Comparison of ENCODE assay signal across 9 mouse cellular contexts in genomic region chr9:29409216-29409907, GRCm38 (mm10).
A peak's percentile ranks its signal among the peaks of the same experiment; 100 is the strongest.
DNase-seq lines count a peak whose midpoint lies in the region; ATAC-seq and TF ChIP-seq lines count a peak whose summit lies in the region.
"Had no signal": no experiment of that assay in that cellular context is flagged by ENCODE, and none has a peak within 500 bp of the region (broad histone marks: within the 10 kb centered on the region; RNA-seq: fewer than 3 reads in every experiment).

No protein-coding gene starts in this region.

- 55% methylated on average over 8 of the region's 8 CpGs for WGBS in kidney, embryonic 14.5 days
- WGBS in olfactory bulb, adult 2 months = 60% methylated on average over 8 of the region's 8 CpGs

- TF ChIP-seq CTCF in olfactory bulb, adult 2 months (IDR thresholded peaks at IDR 0.05; ENCODE audit: insufficient read depth, low read depth, low read length) = peak; percentile 78; the same call in 1 of the 2 replicates

- H3K4me2 ChIP-seq in kidney, embryonic 14.5 days (replicated peaks; ENCODE audit: low read depth, low read length) = no peak overlapping the region
- H3K4me2 ChIP-seq: embryonic facial prominence, embryonic 13.5 days had no signal

- intact Hi-C loops in left cerebral cortex, postnatal 4 days (cut with DNase I) = loop anchor here (2.0 kb wide), 1 partner anchor 237 kb away; no protein-coding TSS in a partner anchor

- no peak overlapping the region for H3K9ac ChIP-seq in kidney, embryonic 14.5 days (ENCODE audit: low read depth, low read length)
- no peak overlapping the region for H3K9ac ChIP-seq in ES-E14 (ENCODE audit: insufficient read depth, low read depth, low read length, poor library complexity, severe bottlenecking)
- H3K9ac ChIP-seq: embryonic facial prominence, embryonic 13.5 days had no signal

- H3K27ac ChIP-seq in kidney, embryonic 14.5 days (ENCODE audit: low read depth, low read length) = no peak overlapping the region
- H3K27ac ChIP-seq in ES-E14 (ENCODE audit: insufficient read depth, low read depth, low read length, poor library complexity, severe bottlenecking) = no peak overlapping the region
- H3K27ac ChIP-seq in olfactory bulb, adult 2 months (ENCODE audit: insufficient read depth, low read depth, low read length) = peak overlapping the region; percentile 19
- H3K27ac ChIP-seq: embryonic facial prominence, embryonic 13.5 days had no signal

- H3K9me3 ChIP-seq in kidney, embryonic 14.5 days (ENCODE audit: control insufficient read depth, low read length) = no peaks in the 10 kb centered on the region
- H3K9me3 ChIP-seq in ES-E14 (ENCODE audit: control insufficient read depth, insufficient read depth, low read depth, low read length) = no peaks in the 10 kb centered on the region
- H3K9me3 ChIP-seq: embryonic facial prominence, embryonic 13.5 days had no signal

- in situ Hi-C loops in ES-E14 (cut with MboI; ENCODE audit: low sequenced_read_pairs in 2 of 2, unreplicated experiment in 2 of 2) = no loop called here

- 0 out of 2 replicates have a peak, but pooled peaks cover 7% of the 10 kb centered on the region for H3K4me1 ChIP-seq in kidney, embryonic 14.5 days (ENCODE audit: control insufficient read depth, insufficient read depth, low read length)
- H3K4me1 ChIP-seq in ES-E14 (ENCODE audit: control insufficient read depth in 2 of 2, insufficient read depth in 2 of 2, low read length in 2 of 2, poor library complexity in 1 of 2) = 0 out of 4 replicates have a peak, but pooled peaks cover 0 to 2% of the 10 kb centered on the region in 2 experiments
- 0 out of 2 replicates have a peak, but pooled peaks cover 2% of the 10 kb centered on the region for H3K4me1 ChIP-seq in olfactory bulb, adult 2 months (ENCODE audit: control insufficient read depth, insufficient read depth, low read length)

- no peaks in the 10 kb centered on the region for H3K36me3 ChIP-seq in kidney, embryonic 14.5 days (ENCODE audit: control insufficient read depth, insufficient read depth, low read length)
- H3K36me3 ChIP-seq in ES-E14 (ENCODE audit: control insufficient read depth, insufficient read depth, low read length, poor library complexity, severe bottlenecking) = no peaks in the 10 kb centered on the region
- H3K36me3 ChIP-seq: embryonic facial prominence, embryonic 13.5 days had no signal

- DNase-seq in kidney, adult 18-20 months = peak; percentile 53
- DNase-seq in ES-E14 (ENCODE audit: low read depth, low spot score) = peak; percentile 46
- DNase-seq in c-Kit-positive CD71-positive TER-119-positive erythroid progenitor cells, embryonic 14.5 days (ENCODE audit: low spot score) = peak; percentile 8
- peak; percentile 54 to 60 for DNase-seq in frontal cortex, postnatal 36 days (ENCODE audit: low spot score in 2 of 2)
- DNase-seq in left cerebral cortex, postnatal 4 days = peak; percentile 65
- no peak for DNase-seq in spleen, postnatal 36 days (ENCODE audit: low spot score in 2 of 2)

- ATAC-seq in kidney, embryonic 14.5 days (ENCODE audit: low FRiP score, low TSS enrichment) = no peak

- no peak for TF ChIP-seq POLR2A in olfactory bulb, adult 2 months (IDR thresholded peaks at IDR 0.05; ENCODE audit: insufficient read depth, low read depth, low read length)

- peaks cover 15% of the 10 kb centered on the region for H3K27me3 ChIP-seq in kidney, embryonic 14.5 days (ENCODE audit: control insufficient read depth, insufficient read depth, low read length)

- H3K4me3 ChIP-seq in kidney, embryonic 14.5 days (ENCODE audit: low read length) = no peak overlapping the region
- H3K4me3 ChIP-seq in ES-E14 (ENCODE audit: insufficient read depth in 1 of 2, low read depth in 1 of 2, low read length in 2 of 2, poor library complexity in 1 of 2, severe bottlenecking in 1 of 2) = no peak overlapping the region
- peak overlapping the region; percentile 29 for H3K4me3 ChIP-seq in olfactory bulb, adult 2 months (ENCODE audit: insufficient read depth, low read depth, low read length)
- H3K4me3 ChIP-seq: embryonic facial prominence, embryonic 13.5 days had no signal

TF ChIP-seq in ES-E14, 5 proteins besides CTCF, POLR2A, EP300 and RAD21:
- TF ChIP-seq ZNF384 (IDR thresholded peaks at IDR 0.05; ENCODE audit: low read depth, low read length) (no peak), CHD2 (IDR thresholded peaks at IDR 0.05; ENCODE audit: low read depth, low read length) (no peak)

Comparison
In these comparisons a context has a peak if more than half of its experiments do, and no peak if none do; other contexts are left out.
1. DNase-seq: peak in kidney, adult 18-20 months (single experiment), ES-E14 (single experiment), c-Kit-positive CD71-positive TER-119-positive erythroid progenitor cells, embryonic 14.5 days (single experiment), frontal cortex, postnatal 36 days (2 of 2) and left cerebral cortex, postnatal 4 days (single experiment); none in spleen, postnatal 36 days (0 of 2).